In genomic region chr11:109476241-109476640, GRCm38 (mm10) we compare ENCODE assay signal across 15 mouse cellular contexts. TPM values are rescaled to one million over a fixed set of nuclear protein-coding genes. Genes with fewer than 3 reads are reported as not detected.
DNase-seq lines count a peak whose midpoint lies in the region; ATAC-seq and TF ChIP-seq lines count a peak whose summit lies in the region.
"Had no signal": no experiment of that assay in that cellular context is flagged by ENCODE, and none has a peak within 500 bp of the region (broad histone marks: within the 10 kb centered on the region; RNA-seq: fewer than 3 reads in every experiment).

No protein-coding gene starts in this region.

- peak; percentile 25; the same call in 1 of the 2 replicates for ATAC-seq in forebrain, embryonic 11.5 days (replicated peaks; ENCODE audit: low FRiP score)
- no peak for ATAC-seq in hindbrain, postnatal 0 days
- ATAC-seq in neural tube, embryonic 15.5 days (ENCODE audit: low FRiP score), result no peak
- no peak for ATAC-seq in kidney, embryonic 16.5 days (ENCODE audit: low FRiP score, low TSS enrichment)
- ATAC-seq: intestine, embryonic 16.5 days; Patski had no signal

- peak overlapping the region; percentile 16; the same call in 1 of the 2 replicates for H3K9ac ChIP-seq in forebrain, embryonic 11.5 days (ENCODE audit: low read length)
- no peak overlapping the region for H3K9ac ChIP-seq in hindbrain, postnatal 0 days (replicated peaks; ENCODE audit: low read length)
- no peak overlapping the region for H3K9ac ChIP-seq in neural tube, embryonic 15.5 days (replicated peaks)
- H3K9ac ChIP-seq in kidney, embryonic 16.5 days (replicated peaks; ENCODE audit: low read length), result no peak overlapping the region

- TF ChIP-seq CTCF in hindbrain, postnatal 0 days (IDR thresholded peaks at IDR 0.05; ENCODE audit: low read depth), result no peak

- 0 out of 2 replicates have a peak, but pooled peaks cover 9% of the 10 kb centered on the region for H3K27me3 ChIP-seq in heart, embryonic 10.5 days (ENCODE audit: insufficient read depth, poor library complexity, severe bottlenecking)
- H3K27me3 ChIP-seq in forebrain, embryonic 11.5 days (ENCODE audit: control insufficient read depth, insufficient read depth, low read length), result no peaks in the 10 kb centered on the region
- no peaks in the 10 kb centered on the region for H3K27me3 ChIP-seq in hindbrain, postnatal 0 days (ENCODE audit: insufficient read depth, low read length)
- no peaks in the 10 kb centered on the region for H3K27me3 ChIP-seq in neural tube, embryonic 15.5 days (replicated peaks)
- no peaks in the 10 kb centered on the region for H3K27me3 ChIP-seq in kidney, embryonic 16.5 days (ENCODE audit: insufficient read depth, low read length)

- H3K4me1 ChIP-seq in heart, embryonic 10.5 days, result peaks cover 36% of the 10 kb centered on the region
- H3K4me1 ChIP-seq in forebrain, embryonic 11.5 days (replicated peaks; ENCODE audit: control insufficient read depth, insufficient read depth, low read length), result peaks cover 20% of the 10 kb centered on the region
- peaks cover 2% of the 10 kb centered on the region; the same call in 1 of the 2 replicates for H3K4me1 ChIP-seq in hindbrain, postnatal 0 days (ENCODE audit: insufficient read depth, low read length)
- H3K4me1 ChIP-seq in neural tube, embryonic 15.5 days, result peaks cover 20% of the 10 kb centered on the region
- H3K4me1 ChIP-seq in kidney, embryonic 16.5 days (ENCODE audit: insufficient read depth, low read length), result peaks cover 15% of the 10 kb centered on the region

- H3K9me3 ChIP-seq in heart, embryonic 10.5 days, result no peaks in the 10 kb centered on the region
- no peaks in the 10 kb centered on the region for H3K9me3 ChIP-seq in forebrain, embryonic 11.5 days (ENCODE audit: control insufficient read depth, low read length)
- no peaks in the 10 kb centered on the region for H3K9me3 ChIP-seq in hindbrain, postnatal 0 days (ENCODE audit: low read length)
- no peaks in the 10 kb centered on the region for H3K9me3 ChIP-seq in neural tube, embryonic 15.5 days (replicated peaks)
- no peaks in the 10 kb centered on the region for H3K9me3 ChIP-seq in kidney, embryonic 16.5 days (ENCODE audit: low read length)

- peak overlapping the region; percentile 0; the same call in 1 of the 2 replicates for H3K27ac ChIP-seq in heart, embryonic 10.5 days
- H3K27ac ChIP-seq in forebrain, embryonic 11.5 days (ENCODE audit: low read depth, low read length), result peak overlapping the region; percentile 67
- H3K27ac ChIP-seq in hindbrain, postnatal 0 days, result peak overlapping the region; percentile 63
- 0 out of 2 replicates have a peak overlapping the region, but pooled peaks have one; percentile 35 for H3K27ac ChIP-seq in neural tube, embryonic 15.5 days (replicated peaks)
- no peak overlapping the region for H3K27ac ChIP-seq in kidney, embryonic 16.5 days (ENCODE audit: low read length)

- no peak for DNase-seq in heart, embryonic 10.5 days (ENCODE audit: low spot score)
- no peak for DNase-seq in heart, postnatal 36 days
- no peak for DNase-seq in forebrain, embryonic 11.5 days (ENCODE audit: low spot score)
- DNase-seq in hindbrain, postnatal 0 days (ENCODE audit: low spot score), result peak; percentile 39
- no peak for DNase-seq in adrenal gland, postnatal 25 days
- DNase-seq in thymus, postnatal 25 days, result no peak
- DNase-seq: heart, adult 18-20 months; layer of hippocampus, adult 9-11 months; lung, postnatal 4 days; spleen, adult 18-20 months; thymus, adult 2 months had no signal

- WGBS in heart, embryonic 10.5 days, result 61% methylated on average over 2 of the region's 2 CpGs
- WGBS in forebrain, embryonic 11.5 days, result 4% methylated on average over 2 of the region's 2 CpGs
- 23% methylated on average over 2 of the region's 2 CpGs for WGBS in hindbrain, postnatal 0 days
- WGBS in neural tube, embryonic 15.5 days, result 12% methylated on average over 2 of the region's 2 CpGs
- WGBS in kidney, embryonic 16.5 days, result 63% methylated on average over 2 of the region's 2 CpGs

- H3K36me3 ChIP-seq in heart, embryonic 10.5 days, result no peaks in the 10 kb centered on the region
- H3K36me3 ChIP-seq in forebrain, embryonic 11.5 days (ENCODE audit: control insufficient read depth, insufficient read depth, low read length), result no peaks in the 10 kb centered on the region
- H3K36me3 ChIP-seq in hindbrain, postnatal 0 days (ENCODE audit: insufficient read depth, low read length), result no peaks in the 10 kb centered on the region
- H3K36me3 ChIP-seq in neural tube, embryonic 15.5 days, result no peaks in the 10 kb centered on the region
- H3K36me3 ChIP-seq in kidney, embryonic 16.5 days (ENCODE audit: insufficient read depth, low read length), result no peaks in the 10 kb centered on the region

- H3K4me3 ChIP-seq in heart, embryonic 10.5 days, result no peak overlapping the region
- H3K4me3 ChIP-seq in forebrain, embryonic 11.5 days (ENCODE audit: low read depth, low read length), result no peak overlapping the region
- no peak overlapping the region for H3K4me3 ChIP-seq in hindbrain, postnatal 0 days (ENCODE audit: low read length)
- H3K4me3 ChIP-seq in neural tube, embryonic 15.5 days (replicated peaks), result no peak overlapping the region
- no peak overlapping the region for H3K4me3 ChIP-seq in kidney, embryonic 16.5 days (ENCODE audit: low read length)

- H3K4me2 ChIP-seq in forebrain, embryonic 11.5 days (ENCODE audit: low read depth, low read length, severe bottlenecking), result peak overlapping the region; percentile 20; the same call in 1 of the 2 replicates
- H3K4me2 ChIP-seq in hindbrain, postnatal 0 days (ENCODE audit: low read depth, low read length), result no peak overlapping the region
- H3K4me2 ChIP-seq in neural tube, embryonic 15.5 days, result no peak overlapping the region
- no peak overlapping the region for H3K4me2 ChIP-seq in kidney, embryonic 16.5 days (replicated peaks; ENCODE audit: low read depth, low read length)

- intact Hi-C loops in heart, postnatal 36 days (cut with DNase I), result no loop called here

RNA-seq across cellular contexts. Expression of gene Slc16a6, which starts 2.8 kb away (rescaled TPM):
- polyA plus RNA-seq in heart, embryonic 10.5 days (2016; fragmentation: Nextera tagmentation; extraction: Ambion mirVana), result 12.7 and 16.5 TPM in 2 replicates
- total RNA-seq in heart, postnatal 36 days (2021), result 1 to 10 TPM; 5.5 to 7.4 TPM
- 4.8 and 6.0 TPM in 2 replicates for polyA plus RNA-seq in forebrain, embryonic 11.5 days (2014; fragmentation: Nextera tagmentation; extraction: Ambion mirVana)
- 10.5 and 11.2 TPM in 2 replicates for total RNA-seq in hindbrain, postnatal 0 days (2014; rRNA removed)
- 7.9 and 8.7 TPM in 2 replicates for polyA plus RNA-seq in hindbrain, postnatal 0 days (2015; fragmentation: Nextera tagmentation; extraction: Ambion mirVana)
- 3.7 and 4.2 TPM in 2 replicates for polyA plus RNA-seq in neural tube, embryonic 15.5 days (2015; fragmentation: Nextera tagmentation; extraction: Ambion mirVana)
- 0.46 and 0.67 TPM in 2 replicates for total RNA-seq in adrenal gland, postnatal 25 days (2021)
- polyA plus RNA-seq in kidney, embryonic 16.5 days (2015; fragmentation: Nextera tagmentation; extraction: Ambion mirVana), result 8.4 and 8.7 TPM in 2 replicates

RNA-seq across cellular contexts. Expression of gene Arsg, which starts 3.1 kb away (rescaled TPM):
- 3.3 and 4.6 TPM in 2 replicates for polyA plus RNA-seq in heart, embryonic 10.5 days (2016; fragmentation: Nextera tagmentation; extraction: Ambion mirVana)
- 1 to 10 TPM; 1.4 to 1.9 TPM for total RNA-seq in heart, postnatal 36 days (2021)
- 2.7 and 3.2 TPM in 2 replicates for polyA plus RNA-seq in forebrain, embryonic 11.5 days (2014; fragmentation: Nextera tagmentation; extraction: Ambion mirVana)
- 10.4 and 13.1 TPM in 2 replicates for total RNA-seq in hindbrain, postnatal 0 days (2014; rRNA removed)
- polyA plus RNA-seq in hindbrain, postnatal 0 days (2015; fragmentation: Nextera tagmentation; extraction: Ambion mirVana), result 9.9 and 10.3 TPM in 2 replicates
- polyA plus RNA-seq in neural tube, embryonic 15.5 days (2015; fragmentation: Nextera tagmentation; extraction: Ambion mirVana), result 2.8 and 3.2 TPM in 2 replicates
- 4.1 and 5.9 TPM in 2 replicates for total RNA-seq in adrenal gland, postnatal 25 days (2021)
- 5.3 and 6.5 TPM in 2 replicates for polyA plus RNA-seq in kidney, embryonic 16.5 days (2015; fragmentation: Nextera tagmentation; extraction: Ambion mirVana)

RNA-seq across cellular contexts. Expression of gene Amz2, which starts 50.5 kb away (rescaled TPM):
- polyA plus RNA-seq in heart, embryonic 10.5 days (2016; fragmentation: Nextera tagmentation; extraction: Ambion mirVana), result 35.4 and 37.1 TPM in 2 replicates
- 10 to 100 TPM; 51.9 to 56.7 TPM for total RNA-seq in heart, postnatal 36 days (2021)
- 46.6 and 48.2 TPM in 2 replicates for polyA plus RNA-seq in forebrain, embryonic 11.5 days (2014; fragmentation: Nextera tagmentation; extraction: Ambion mirVana)
- 145 and 151 TPM in 2 replicates for total RNA-seq in hindbrain, postnatal 0 days (2014; rRNA removed)
- polyA plus RNA-seq in hindbrain, postnatal 0 days (2015; fragmentation: Nextera tagmentation; extraction: Ambion mirVana), result 38.4 and 38.8 TPM in 2 replicates
- 50.1 and 50.7 TPM in 2 replicates for polyA plus RNA-seq in neural tube, embryonic 15.5 days (2015; fragmentation: Nextera tagmentation; extraction: Ambion mirVana)
- total RNA-seq in adrenal gland, postnatal 25 days (2021), result 41.9 and 53.9 TPM in 2 replicates
- polyA plus RNA-seq in kidney, embryonic 16.5 days (2015; fragmentation: Nextera tagmentation; extraction: Ambion mirVana), result 42.7 and 45.7 TPM in 2 replicates
